Mouse (Mus musculus): ENCODE measurements around the gene Avl9.

- TF ChIP-seq USF1 (IDR thresholded peaks at IDR 0.05; ENCODE audit: low read depth) = no peak
- no peak for TF ChIP-seq CTCF (IDR thresholded peaks at IDR 0.05; ENCODE audit: control insufficient read depth, insufficient read depth, insufficient read length)
Measured at GRCm38 (mm10) chr6:56732545-56732944, 17.8 kb downstream of the Avl9 start.
